Mouse (Mus musculus): ENCODE results near the gene Gli3.

DNA sequence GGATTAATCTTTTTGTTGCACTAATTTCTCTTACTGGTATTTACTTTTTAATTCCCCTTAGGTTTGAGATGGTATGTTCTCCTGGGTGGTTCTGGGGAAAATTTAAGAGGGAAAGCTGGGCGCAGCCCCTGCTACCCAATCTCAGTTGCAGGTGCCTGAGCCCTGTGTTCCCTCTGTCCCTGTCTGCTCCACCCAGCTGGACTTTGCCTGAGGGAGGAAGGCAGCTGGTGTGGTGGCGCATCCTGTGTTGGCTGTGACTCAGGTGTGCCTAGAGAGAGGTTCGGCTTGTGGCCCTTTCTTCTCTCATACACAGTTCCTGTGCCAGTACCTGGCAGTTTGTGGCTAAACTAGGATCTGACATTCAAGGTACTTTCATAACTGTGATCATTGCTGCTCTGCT lies 74.6 kb downstream of the Gli3 start:
- TF ChIP-seq POLR2A (IDR thresholded peaks at IDR 0.05; ENCODE audit: low read depth, low read length), result no peak
- no peak for TF ChIP-seq CTCF (IDR thresholded peaks at IDR 0.05; ENCODE audit: extremely low read depth, insufficient read depth, insufficient read length, insufficient replicate concordance)

Measured in spleen, adult 2 months (tissue).